Mouse (Mus musculus) stomach, embryonic 15.5 days (tissue): ENCODE measurements around the gene Olfr218. TPM values are rescaled to one million over a fixed set of nuclear protein-coding genes. Genes with fewer than 3 reads are reported as not detected.

Experiments
- polyA plus RNA-seq: library from polyadenylated mRNA; unstranded; fragments of >200 nt; fragmentation: Nextera tagmentation; extraction: Ambion mirVana; gene quantifications from 2 replicates; pipeline ENCODE4 v1.2.1, GENCODE M21; 2015

The Olfr218 gene
- polyA plus RNA-seq, 1 experiment from 2014 or later = not detected

Other genes with a start within 250 kb of the Olfr218 start
- not detected in 2 replicates for gene Olfr16, start 247.4 kb upstream of the Olfr218 start, polyA plus RNA-seq
- not detected in 2 replicates for gene Olfr1408, start 60.4 kb upstream of the Olfr218 start, polyA plus RNA-seq
- not detected in 2 replicates for gene Olfr1406, start 7.2 kb upstream of the Olfr218 start, polyA plus RNA-seq
- gene Olfr1404, start 14.6 kb downstream of the Olfr218 start, polyA plus RNA-seq = not detected in 2 replicates
- 0.26 TPM in 1 of 2 replicates, not detected in the other for gene Fcer1a, start 29.4 kb downstream of the Olfr218 start, polyA plus RNA-seq
- not detected in 2 replicates for gene Olfr418, start 68.2 kb downstream of the Olfr218 start, polyA plus RNA-seq
- not detected in 2 replicates for gene Mptx2, start 80.0 kb downstream of the Olfr218 start, polyA plus RNA-seq
- 2.8 and 7.4 TPM in 2 replicates for gene Ackr1, start 135.9 kb downstream of the Olfr218 start, polyA plus RNA-seq
- gene Aim2, start 153.1 kb downstream of the Olfr218 start, polyA plus RNA-seq = 2.3 and 3.3 TPM in 2 replicates
- 2.9 and 3.8 TPM in 2 replicates for gene Cadm3, start 169.9 kb downstream of the Olfr218 start, polyA plus RNA-seq